Mouse (Mus musculus): ENCODE measurements at regions not wholly inside any gene's neighbourhood (a gene's known extent, or its start where the extent isn't known, plus 50 kb on each side); places are given as distances from the start of the nearest gene placed in this dataset.

GRCm38 (mm10) chr9:78917336-78917735 is 302.0 kb downstream of the Cd109 start:
- TF ChIP-seq CTCF (IDR thresholded peaks at IDR 0.05; ENCODE audit: borderline replicate concordance, extremely low read depth, insufficient read depth, insufficient read length) = no peak
- no peak for TF ChIP-seq POLR2A (IDR thresholded peaks at IDR 0.05; ENCODE audit: borderline replicate concordance, extremely low read depth, insufficient read depth, insufficient read length, poor library complexity, severe bottlenecking)

Data from brain, embryonic 14.5 days (tissue).